Mouse (Mus musculus): ENCODE data around the gene Aldob.
A peak's percentile ranks its signal among the peaks of the same experiment; 100 is the strongest.
"Not testable (repeated sequence)": the region's sequence is repeated elsewhere in the genome, so short reads cannot be mapped to it uniquely, and the experiment has no call there.

The Aldob gene

GRCm38 (mm10) chr4:49535036-49535435 is 14.3 kb downstream of the Aldob start:
- no peak for DNase-seq

- DNase-seq = peak in 1 of 2 experiments; percentile 11
These were observed 26.8 kb downstream of the Aldob start for GRCm38 (mm10) chr4:49522576-49522975.

GRCm38 (mm10) chr4:49521346-49521745 is 28.0 kb downstream of the Aldob start:
- no peak for DNase-seq

GRCm38 (mm10) chr4:49520572-49521340 is 28.6 kb downstream of the Aldob start, which contains the start of the genes Mrpl50 and Zfp189:
Mrpl50 (minus strand) TSS chr4:49521093.
Zfp189 (plus strand) TSS chr4:49521176.
- DNase-seq = peak; percentile 89 to 95

GRCm38 (mm10) chr4:49519476-49519875 is 29.9 kb downstream of the Aldob start:
- no peak for DNase-seq

- no peak for DNase-seq
These were observed 34.9 kb downstream of the Aldob start for GRCm38 (mm10) chr4:49514441-49514840.

GRCm38 (mm10) chr4:49512636-49513035 is 36.7 kb downstream of the Aldob start:
- no peak for DNase-seq

- not testable (repeated sequence) for DNase-seq
These were observed 39.0 kb downstream of the Aldob start for GRCm38 (mm10) chr4:49510236-49510835.

- DNase-seq = no peak
These were observed 40.2 kb downstream of the Aldob start for GRCm38 (mm10) chr4:49509183-49509582.

GRCm38 (mm10) chr4:49506386-49506785 is 43.0 kb downstream of the Aldob start, which contains the start of gene Baat:
Baat (minus strand) TSS chr4:49506557.
- DNase-seq = no peak

GRCm38 (mm10) chr4:49503563-49503962 is 45.8 kb downstream of the Aldob start:
- DNase-seq = no peak

Data from kidney, postnatal 4 days (tissue).